ENCODE assay signal across 14 mouse cellular contexts in the genomic region with DNA sequence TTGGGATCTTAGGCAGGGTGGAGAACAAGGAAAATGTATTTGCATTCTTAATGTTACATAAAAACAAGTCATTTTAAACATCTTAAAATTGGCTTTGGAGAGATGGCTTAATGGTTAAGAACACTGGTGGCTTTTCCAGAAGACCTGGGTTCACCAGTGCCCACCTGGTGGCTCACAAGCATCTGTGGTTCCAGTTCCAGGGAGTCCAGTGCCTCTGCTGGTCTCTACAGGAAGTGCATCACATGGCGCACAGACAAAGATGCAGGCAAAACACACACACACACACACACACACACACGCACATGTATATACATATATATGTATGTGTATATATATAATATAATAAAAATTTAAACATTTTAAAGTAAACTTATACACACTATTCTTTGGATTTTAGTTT. TPM values are rescaled to one million over a fixed set of nuclear protein-coding genes. Genes with fewer than 3 reads are reported as not detected.
DNase-seq lines count a peak whose midpoint lies in the region; ATAC-seq and TF ChIP-seq lines count a peak whose summit lies in the region.
"Had no signal": no experiment of that assay in that cellular context is flagged by ENCODE, and none has a peak within 500 bp of the region (broad histone marks: within the 10 kb centered on the region; RNA-seq: fewer than 3 reads in every experiment).

No protein-coding gene starts in this region.

- no peaks in the 10 kb centered on the region for H3K9me3 ChIP-seq in hindbrain, postnatal 0 days (ENCODE audit: low read length)
- no peaks in the 10 kb centered on the region for H3K9me3 ChIP-seq in hindbrain, embryonic 16.5 days (ENCODE audit: control insufficient read depth, low read length)
- no peaks in the 10 kb centered on the region for H3K9me3 ChIP-seq in midbrain, embryonic 10.5 days (replicated peaks)
- H3K9me3 ChIP-seq: neural tube, embryonic 13.5 days had no signal

- H3K4me1 ChIP-seq in hindbrain, postnatal 0 days (ENCODE audit: insufficient read depth, low read length): no peaks in the 10 kb centered on the region
- peaks cover 5% of the 10 kb centered on the region; the same call in 1 of the 2 replicates for H3K4me1 ChIP-seq in hindbrain, embryonic 16.5 days (ENCODE audit: control insufficient read depth, insufficient read depth, low read depth, low read length)
- H3K4me1 ChIP-seq in midbrain, embryonic 10.5 days: peaks cover 12% of the 10 kb centered on the region

- no peak for DNase-seq in hindbrain, postnatal 0 days (ENCODE audit: low spot score)
- DNase-seq in A20 (ENCODE audit: low read depth, low spot score) (peak; percentile 59), R1 (ENCODE audit: low read depth, low spot score) (peak; percentile 74)
- DNase-seq in midbrain, embryonic 10.5 days (ENCODE audit: low spot score): no peak
- no peak for DNase-seq in urinary bladder, postnatal 25 days (ENCODE audit: low spot score)
- DNase-seq in left cerebral cortex, adult 8-10 months (ENCODE audit: low spot score in 2 of 2): no peak
- DNase-seq: cerebellum, adult 11 months; heart, postnatal 14 days had no signal

- 97% methylated on average over 2 of the region's 2 CpGs for WGBS in hindbrain, postnatal 0 days
- 99% methylated on average over 2 of the region's 2 CpGs for WGBS in hindbrain, embryonic 16.5 days
- 98% methylated on average over 2 of the region's 2 CpGs for WGBS in midbrain, embryonic 10.5 days

- H3K4me2 ChIP-seq in hindbrain, postnatal 0 days (ENCODE audit: low read depth, low read length): no peak overlapping the region
- H3K4me2 ChIP-seq in hindbrain, embryonic 16.5 days (ENCODE audit: low read length): no peak overlapping the region
- H3K4me2 ChIP-seq: neural tube, embryonic 13.5 days had no signal

- H3K9ac ChIP-seq in hindbrain, postnatal 0 days (replicated peaks; ENCODE audit: low read length): no peak overlapping the region
- no peak overlapping the region for H3K9ac ChIP-seq in hindbrain, embryonic 16.5 days (ENCODE audit: low read depth, low read length)
- H3K9ac ChIP-seq: neural tube, embryonic 13.5 days had no signal

- no peak overlapping the region for H3K4me3 ChIP-seq in hindbrain, postnatal 0 days (ENCODE audit: low read length)
- H3K4me3 ChIP-seq in hindbrain, embryonic 16.5 days (ENCODE audit: low read length): no peak overlapping the region
- H3K4me3 ChIP-seq in midbrain, embryonic 10.5 days: no peak overlapping the region
- H3K4me3 ChIP-seq: neural tube, embryonic 13.5 days had no signal

- ATAC-seq in hindbrain, postnatal 0 days: no peak
- no peak for ATAC-seq in hindbrain, embryonic 16.5 days
- ATAC-seq in megakaryocyte progenitor cell, adult 5-6 weeks (replicated peaks; ENCODE audit: poor library complexity): peak; percentile 82
- ATAC-seq: forebrain, embryonic 14.5 days had no signal

- H3K36me3 ChIP-seq in hindbrain, postnatal 0 days (ENCODE audit: insufficient read depth, low read length): peaks cover 19% of the 10 kb centered on the region; the same call in 1 of the 2 replicates
- H3K36me3 ChIP-seq in hindbrain, embryonic 16.5 days (ENCODE audit: control insufficient read depth, insufficient read depth, low read length): peaks cover 13% of the 10 kb centered on the region
- H3K36me3 ChIP-seq in midbrain, embryonic 10.5 days: peaks cover 54% of the 10 kb centered on the region

- no peaks in the 10 kb centered on the region for H3K27me3 ChIP-seq in hindbrain, postnatal 0 days (ENCODE audit: insufficient read depth, low read length)
- H3K27me3 ChIP-seq in hindbrain, embryonic 16.5 days (replicated peaks; ENCODE audit: control insufficient read depth, insufficient read depth, low read length): no peaks in the 10 kb centered on the region
- no peaks in the 10 kb centered on the region for H3K27me3 ChIP-seq in midbrain, embryonic 10.5 days (ENCODE audit: low read depth, poor library complexity, severe bottlenecking)
- H3K27me3 ChIP-seq: neural tube, embryonic 13.5 days had no signal

- H3K27ac ChIP-seq in hindbrain, postnatal 0 days: no peak overlapping the region
- H3K27ac ChIP-seq in hindbrain, embryonic 16.5 days (ENCODE audit: low read depth, low read length): no peak overlapping the region
- H3K27ac ChIP-seq in midbrain, embryonic 10.5 days (replicated peaks): no peak overlapping the region
- H3K27ac ChIP-seq: neural tube, embryonic 13.5 days had no signal

- peak; percentile 40; the same call in 1 of the 2 replicates for TF ChIP-seq CTCF in hindbrain, postnatal 0 days (IDR thresholded peaks at IDR 0.05; ENCODE audit: low read depth)

RNA-seq across cellular contexts. Expression of a gene that starts 5.0 kb away (rescaled TPM):
- total RNA-seq in hindbrain, postnatal 0 days (2014; rRNA removed): 0.10 TPM in 1 of 2 replicates, not detected in the other
- 0.23 and 0.33 TPM in 2 replicates for polyA plus RNA-seq in hindbrain, postnatal 0 days (2015; fragmentation: Nextera tagmentation; extraction: Ambion mirVana)
- polyA plus RNA-seq in hindbrain, embryonic 16.5 days (2015; fragmentation: Nextera tagmentation; extraction: Ambion mirVana): 0.54 and 0.84 TPM in 2 replicates
- not detected in 2 replicates for total RNA-seq in megakaryocyte progenitor cell, adult 5-6 weeks (2015)
- total RNA-seq in megakaryocyte progenitor cell, adult 5-6 weeks (2017): not detected in 2 replicates
- 0.10 and 0.40 TPM in 2 replicates for polyA plus RNA-seq in midbrain, embryonic 10.5 days (2016; fragmentation: Nextera tagmentation; extraction: Ambion mirVana)
- total RNA-seq in left cerebral cortex, adult 8-10 months (2022): under 1 TPM; 0.30 to 0.87 (median 0.67) TPM
- polyA plus RNA-seq: liver, embryonic 16.5 days had no signal

RNA-seq across cellular contexts. Expression of a gene that starts 11.4 kb away (rescaled TPM):
- total RNA-seq in hindbrain, postnatal 0 days (2014; rRNA removed): 9.6 and 9.9 TPM in 2 replicates
- 14.1 and 15.5 TPM in 2 replicates for polyA plus RNA-seq in hindbrain, postnatal 0 days (2015; fragmentation: Nextera tagmentation; extraction: Ambion mirVana)
- 37.3 and 44.0 TPM in 2 replicates for polyA plus RNA-seq in hindbrain, embryonic 16.5 days (2015; fragmentation: Nextera tagmentation; extraction: Ambion mirVana)
- 4.3 and 6.1 TPM in 2 replicates for total RNA-seq in megakaryocyte progenitor cell, adult 5-6 weeks (2015)
- total RNA-seq in megakaryocyte progenitor cell, adult 5-6 weeks (2017): 3.5 and 6.2 TPM in 2 replicates
- 21.1 and 23.2 TPM in 2 replicates for polyA plus RNA-seq in midbrain, embryonic 10.5 days (2016; fragmentation: Nextera tagmentation; extraction: Ambion mirVana)
- 10 to 100 TPM in 3 of 4 experiments, 1 to 10 TPM in 1; 8.4 to 16.5 (median 12.2) TPM for total RNA-seq in left cerebral cortex, adult 8-10 months (2022)

RNA-seq across cellular contexts. Expression of a gene that starts 18.8 kb away (rescaled TPM):
- total RNA-seq in hindbrain, postnatal 0 days (2014; rRNA removed): 31.2 and 33.0 TPM in 2 replicates
- 60.7 and 66.1 TPM in 2 replicates for polyA plus RNA-seq in hindbrain, postnatal 0 days (2015; fragmentation: Nextera tagmentation; extraction: Ambion mirVana)
- polyA plus RNA-seq in hindbrain, embryonic 16.5 days (2015; fragmentation: Nextera tagmentation; extraction: Ambion mirVana): 60.8 and 63.1 TPM in 2 replicates
- total RNA-seq in megakaryocyte progenitor cell, adult 5-6 weeks (2015): 88.7 and 89.0 TPM in 2 replicates
- total RNA-seq in megakaryocyte progenitor cell, adult 5-6 weeks (2017): 149 and 162 TPM in 2 replicates
- 60.7 and 62.2 TPM in 2 replicates for polyA plus RNA-seq in midbrain, embryonic 10.5 days (2016; fragmentation: Nextera tagmentation; extraction: Ambion mirVana)
- 10 to 100 TPM; 57.0 to 62.2 (median 57.7) TPM for total RNA-seq in left cerebral cortex, adult 8-10 months (2022)

RNA-seq across cellular contexts. Expression of a gene that starts 19.1 kb away (rescaled TPM):
- 0.79 and 4.3 TPM in 2 replicates for total RNA-seq in hindbrain, postnatal 0 days (2014; rRNA removed)
- 5.2 and 5.4 TPM in 2 replicates for polyA plus RNA-seq in hindbrain, postnatal 0 days (2015; fragmentation: Nextera tagmentation; extraction: Ambion mirVana)
- polyA plus RNA-seq in hindbrain, embryonic 16.5 days (2015; fragmentation: Nextera tagmentation; extraction: Ambion mirVana): 6.3 and 8.1 TPM in 2 replicates
- 0.79 and 1.6 TPM in 2 replicates for total RNA-seq in megakaryocyte progenitor cell, adult 5-6 weeks (2015)
- total RNA-seq in megakaryocyte progenitor cell, adult 5-6 weeks (2017): 0.21 and 1.3 TPM in 2 replicates
- polyA plus RNA-seq in midbrain, embryonic 10.5 days (2016; fragmentation: Nextera tagmentation; extraction: Ambion mirVana): 3.2 and 3.3 TPM in 2 replicates
- 1 to 10 TPM; 2.2 to 3.9 (median 2.6) TPM for total RNA-seq in left cerebral cortex, adult 8-10 months (2022)

RNA-seq across cellular contexts. Expression of a gene that starts 59.7 kb away (rescaled TPM):
- not detected in 2 replicates for total RNA-seq in hindbrain, postnatal 0 days (2014; rRNA removed)
- polyA plus RNA-seq in hindbrain, postnatal 0 days (2015; fragmentation: Nextera tagmentation; extraction: Ambion mirVana): 0.19 and 0.21 TPM in 2 replicates
- 0.19 and 0.20 TPM in 2 replicates for polyA plus RNA-seq in hindbrain, embryonic 16.5 days (2015; fragmentation: Nextera tagmentation; extraction: Ambion mirVana)
- total RNA-seq in megakaryocyte progenitor cell, adult 5-6 weeks (2015): not detected in 2 replicates
- not detected in 2 replicates for total RNA-seq in megakaryocyte progenitor cell, adult 5-6 weeks (2017)
- polyA plus RNA-seq in midbrain, embryonic 10.5 days (2016; fragmentation: Nextera tagmentation; extraction: Ambion mirVana): 0.19 TPM in 1 of 2 replicates, not detected in the other
- total RNA-seq in left cerebral cortex, adult 8-10 months (2022): 1 to 10 TPM in 1 of 4 experiments, under 1 TPM in 3; 0.53 to 1.2 (median 0.77) TPM
- total RNA-seq: heart, postnatal 14 days had no signal
- polyA plus RNA-seq: liver, embryonic 16.5 days; neural tube, embryonic 13.5 days; stomach, embryonic 14.5 days had no signal

Comparison
In these comparisons a context has a peak if more than half of its experiments do, and no peak if none do; other contexts are left out.
1. DNase-seq: peak in A20 (single experiment) and R1 (single experiment); none in hindbrain, postnatal 0 days (single experiment), midbrain, embryonic 10.5 days (single experiment), urinary bladder, postnatal 25 days (single experiment) and left cerebral cortex, adult 8-10 months (0 of 2).